ENCODE assay signal across 18 mouse cellular contexts in the genomic region with DNA sequence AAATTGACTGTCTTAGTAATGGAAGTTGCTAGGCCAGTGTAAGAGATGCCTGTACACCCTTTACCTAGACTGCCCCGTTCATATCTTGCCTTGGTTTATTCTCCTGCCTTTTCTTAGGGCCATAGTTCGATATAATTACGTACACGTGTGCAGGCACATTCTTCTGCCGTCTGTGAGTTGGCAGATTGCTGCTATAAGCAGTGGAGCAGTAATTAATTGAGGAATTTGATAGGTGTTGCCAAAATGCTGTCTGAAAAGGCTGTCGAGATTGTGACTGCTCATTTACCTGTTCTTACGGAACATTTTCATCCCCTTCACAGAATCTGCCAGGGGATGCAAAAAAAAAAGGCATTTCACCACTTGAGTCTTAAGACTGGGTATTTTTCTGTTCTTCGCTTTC.
"Had no signal": no experiment of that assay in that cellular context is flagged by ENCODE, and none has a peak within 500 bp of the region (broad histone marks: within the 10 kb centered on the region; RNA-seq: fewer than 3 reads in every experiment).

No protein-coding gene starts in this region.

- H3K27ac ChIP-seq: left cerebral cortex, adult 2 months; liver, embryonic 13.5 days; stomach, postnatal 0 days had no signal

- H3K4me2 ChIP-seq: kidney, embryonic 15.5 days; limb, embryonic 12.5 days; liver, embryonic 13.5 days; midbrain, embryonic 11.5 days had no signal

- DNase-seq: kidney, adult 8-10 months; kidney, postnatal 10 days; kidney, postnatal 36 days; layer of hippocampus, postnatal 36 days; liver, embryonic 13.5 days; lung, adult 2 months; lung, postnatal 14 days; lung, postnatal 4 days; midbrain, embryonic 14.5 days; right cerebral cortex, postnatal 4 days; thymus, adult 18-20 months; thymus, postnatal 14 days; thymus, postnatal 4 days had no signal

- H3K4me3 ChIP-seq: kidney, embryonic 15.5 days; left cerebral cortex, adult 2 months; limb, embryonic 12.5 days; liver, embryonic 13.5 days had no signal

- H3K27me3 ChIP-seq: kidney, embryonic 15.5 days; limb, embryonic 12.5 days; liver, embryonic 13.5 days had no signal

- H3K9ac ChIP-seq: kidney, embryonic 15.5 days; limb, embryonic 12.5 days; liver, embryonic 13.5 days had no signal

- H3K9me3 ChIP-seq: kidney, embryonic 15.5 days; limb, embryonic 12.5 days; liver, embryonic 13.5 days had no signal
